Comparison of ENCODE assay signal across 12 mouse cellular contexts in the genomic region with DNA sequence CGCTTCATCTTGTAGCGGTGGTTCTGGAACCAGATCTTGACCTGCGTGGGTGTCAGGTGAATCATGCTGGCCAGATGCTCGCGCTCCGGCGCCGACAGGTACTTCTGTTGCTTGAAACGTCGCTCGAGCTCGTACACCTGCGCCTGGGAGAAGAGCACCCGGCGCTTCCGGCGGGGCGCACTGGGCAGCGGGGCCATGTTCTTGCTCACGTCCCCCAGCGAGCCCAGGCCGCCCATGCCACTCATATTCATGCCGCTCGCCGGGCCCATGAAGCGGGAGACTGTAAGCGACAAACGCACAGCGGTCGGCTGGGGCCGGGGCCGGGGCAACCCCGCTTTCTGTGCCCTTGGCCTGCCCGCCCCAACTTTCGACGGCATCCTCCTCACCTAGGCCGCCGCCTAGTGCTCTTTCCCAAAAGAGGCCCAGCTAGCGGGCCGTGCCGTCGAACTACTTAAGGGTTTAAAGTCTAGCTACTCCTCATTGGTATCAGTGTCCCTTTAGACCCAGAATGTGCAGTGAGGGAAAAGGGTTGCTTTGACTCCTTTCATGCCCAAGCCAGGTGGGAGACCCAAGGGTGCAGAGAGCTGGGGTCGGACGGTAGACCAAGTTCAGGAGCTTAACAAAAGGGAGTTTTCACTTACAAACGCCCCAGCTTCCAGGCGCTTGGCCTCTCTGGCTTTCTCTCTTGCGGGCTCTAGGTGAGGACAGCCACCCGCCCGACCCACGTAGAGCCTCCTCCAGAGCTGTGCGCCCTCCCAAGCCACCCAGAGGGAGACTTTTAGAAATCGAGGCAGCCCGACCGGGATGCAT. TPM values are rescaled to one million over a fixed set of nuclear protein-coding genes. Genes with fewer than 3 reads are reported as not detected.
DNase-seq lines count a peak whose midpoint lies in the region; ATAC-seq lines count a peak whose summit lies in the region.
"Had no signal": no experiment of that assay in that cellular context is flagged by ENCODE, and none has a peak within 500 bp of the region (broad histone marks: within the 10 kb centered on the region; RNA-seq: fewer than 3 reads in every experiment).

No protein-coding gene starts in this region.

- H3K4me1 ChIP-seq in heart, embryonic 10.5 days, result peaks cover 33% of the 10 kb centered on the region
- no peaks in the 10 kb centered on the region for H3K4me1 ChIP-seq in lung, embryonic 16.5 days (replicated peaks; ENCODE audit: control insufficient read depth, insufficient read depth, low read length)
- peaks cover 35% of the 10 kb centered on the region for H3K4me1 ChIP-seq in limb, embryonic 10.5 days
- H3K4me1 ChIP-seq in stomach, embryonic 15.5 days, result peaks cover 24% of the 10 kb centered on the region
- H3K4me1 ChIP-seq: liver, embryonic 13.5 days had no signal

- H3K36me3 ChIP-seq in heart, embryonic 10.5 days, result no peaks in the 10 kb centered on the region
- H3K36me3 ChIP-seq in lung, embryonic 16.5 days (ENCODE audit: control insufficient read depth, insufficient read depth, low read length), result no peaks in the 10 kb centered on the region
- H3K36me3 ChIP-seq in limb, embryonic 10.5 days, result no peaks in the 10 kb centered on the region
- H3K36me3 ChIP-seq in stomach, embryonic 15.5 days, result no peaks in the 10 kb centered on the region
- H3K36me3 ChIP-seq: liver, embryonic 13.5 days had no signal

- DNase-seq in heart, embryonic 10.5 days (ENCODE audit: low spot score), result no peak
- no peak for DNase-seq in heart, postnatal 14 days
- DNase-seq in lung, postnatal 10 days, result no peak
- DNase-seq in limb, embryonic 10.5 days (ENCODE audit: low spot score), result peak; percentile 65
- no peak for DNase-seq in ovary, adult 18-20 months (ENCODE audit: low spot score)
- no peak for DNase-seq in urinary bladder, postnatal 25 days (ENCODE audit: low spot score)
- DNase-seq: cerebellum, adult 11-12 months; liver, embryonic 13.5 days had no signal

- intact Hi-C loops in heart, postnatal 14 days (cut with DNase I), result no loop called here

- H3K27ac ChIP-seq in heart, embryonic 10.5 days, result no peak overlapping the region; the same call in 1 of the 2 replicates
- peak overlapping the region; percentile 97 for H3K27ac ChIP-seq in lung, embryonic 16.5 days (ENCODE audit: low read length)
- H3K27ac ChIP-seq in limb, embryonic 10.5 days, result no peak overlapping the region
- no peak overlapping the region for H3K27ac ChIP-seq in stomach, embryonic 15.5 days
- H3K27ac ChIP-seq: liver, embryonic 13.5 days had no signal

- under 1% methylated on average over 54 of the region's 54 CpGs for WGBS in heart, embryonic 10.5 days
- under 1% methylated on average over 54 of the region's 54 CpGs for WGBS in lung, embryonic 16.5 days
- 1% methylated on average over 54 of the region's 54 CpGs for WGBS in limb, embryonic 10.5 days
- 2% methylated on average over 53 of the region's 54 CpGs for WGBS in stomach, embryonic 15.5 days

- H3K4me2 ChIP-seq in lung, embryonic 16.5 days (ENCODE audit: low read depth, low read length), result no peak overlapping the region
- 0 out of 2 replicates have a peak overlapping the region, but pooled peaks have one; percentile 37 for H3K4me2 ChIP-seq in stomach, embryonic 15.5 days

- ATAC-seq in lung, embryonic 16.5 days (ENCODE audit: low read depth), result no peak
- no peak for ATAC-seq in stomach, embryonic 15.5 days (ENCODE audit: insufficient read depth, low FRiP score, low read depth)

- H3K27me3 ChIP-seq in heart, embryonic 10.5 days (ENCODE audit: insufficient read depth, poor library complexity, severe bottlenecking), result peaks cover 100% of the 10 kb centered on the region
- peaks cover 80% of the 10 kb centered on the region for H3K27me3 ChIP-seq in lung, embryonic 16.5 days (ENCODE audit: control insufficient read depth, insufficient read depth, low read depth, low read length)
- peaks cover 100% of the 10 kb centered on the region for H3K27me3 ChIP-seq in limb, embryonic 10.5 days (ENCODE audit: low read depth, poor library complexity, severe bottlenecking)
- peaks cover 94% of the 10 kb centered on the region for H3K27me3 ChIP-seq in stomach, embryonic 15.5 days (replicated peaks)

- no peaks in the 10 kb centered on the region for H3K9me3 ChIP-seq in heart, embryonic 10.5 days
- no peaks in the 10 kb centered on the region for H3K9me3 ChIP-seq in lung, embryonic 16.5 days (ENCODE audit: control insufficient read depth, low read length)
- no peaks in the 10 kb centered on the region for H3K9me3 ChIP-seq in limb, embryonic 10.5 days (replicated peaks)
- H3K9me3 ChIP-seq in stomach, embryonic 15.5 days, result no peaks in the 10 kb centered on the region
- H3K9me3 ChIP-seq: liver, embryonic 13.5 days had no signal

- H3K4me3 ChIP-seq in heart, embryonic 10.5 days, result peak overlapping the region; percentile 51
- H3K4me3 ChIP-seq in lung, embryonic 16.5 days (ENCODE audit: low read length), result peak overlapping the region; percentile 62
- no peak overlapping the region; the same call in 1 of the 2 replicates for H3K4me3 ChIP-seq in limb, embryonic 10.5 days
- peak overlapping the region; percentile 11; the same call in 1 of the 2 replicates for H3K4me3 ChIP-seq in stomach, embryonic 15.5 days (replicated peaks)

- H3K9ac ChIP-seq in lung, embryonic 16.5 days (ENCODE audit: low read length), result peak overlapping the region; percentile 83
- H3K9ac ChIP-seq in stomach, embryonic 15.5 days, result no peak overlapping the region
- H3K9ac ChIP-seq: liver, embryonic 13.5 days had no signal

RNA-seq across cellular contexts. Expression of a gene that starts 3.0 kb away (rescaled TPM):
- 1.9 TPM in 1 of 2 replicates, not detected in the other for polyA plus RNA-seq in heart, embryonic 10.5 days (2016; fragmentation: Nextera tagmentation; extraction: Ambion mirVana)
- total RNA-seq in heart, postnatal 14 days (2021), result under 1 TPM in 1 of 2 experiments, not detected in 1; 0.19 TPM
- 74.8 and 91.7 TPM in 2 replicates for polyA plus RNA-seq in lung, embryonic 16.5 days (2015; fragmentation: Nextera tagmentation; extraction: Ambion mirVana)
- polyA plus RNA-seq in limb, embryonic 10.5 days (2016; fragmentation: Nextera tagmentation; extraction: Ambion mirVana), result not detected in 2 replicates
- 0.08 and 0.12 TPM in 2 replicates for polyA plus RNA-seq in stomach, embryonic 15.5 days (2015; fragmentation: Nextera tagmentation; extraction: Ambion mirVana)
- polyA plus RNA-seq: large intestine, adult 2 months; liver, embryonic 13.5 days; neural tube, embryonic 14.5 days had no signal

Comparison
In these comparisons a context has a peak if more than half of its experiments do, and no peak if none do; other contexts are left out.
1. RNA of a gene that starts 3.0 kb away (polyA plus RNA-seq): 74.8 to 91.7 TPM in lung, embryonic 16.5 days; 1.9 TPM in heart, embryonic 10.5 days, 0.08 to 0.12 TPM in stomach, embryonic 15.5 days and not detected in limb, embryonic 10.5 days; every median in the first group is over 10 times any median in the second.